In the genomic region with DNA sequence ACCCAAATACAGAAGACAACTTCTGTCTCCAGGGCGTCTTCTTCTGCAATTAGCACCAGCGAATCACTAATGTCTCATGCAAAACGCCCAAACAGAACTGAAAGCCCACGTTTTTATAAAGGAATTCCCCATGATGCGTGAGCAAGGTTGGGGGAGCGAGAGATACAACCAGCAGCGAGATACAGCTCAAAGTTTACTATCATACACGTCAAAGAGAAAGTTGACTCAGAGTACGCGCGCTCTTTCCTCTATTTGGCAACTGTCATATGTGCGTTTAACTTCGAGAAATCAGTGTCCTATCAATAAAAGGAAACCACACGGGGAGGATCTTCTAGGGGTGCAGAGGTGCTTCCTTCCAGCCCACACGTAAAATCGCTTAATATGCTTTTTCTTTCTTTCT, we compare ENCODE assay signal across 8 mouse cellular contexts. TPM values are rescaled to one million over a fixed set of nuclear protein-coding genes. Genes with fewer than 3 reads are reported as not detected.
A peak's percentile ranks its signal among the peaks of the same experiment; 100 is the strongest.
DNase-seq lines count a peak whose midpoint lies in the region; ATAC-seq and TF ChIP-seq lines count a peak whose summit lies in the region.

No protein-coding gene starts in this region.

- peaks cover 11% of the 10 kb centered on the region for H3K4me1 ChIP-seq in heart, embryonic 16.5 days (ENCODE audit: control insufficient read depth, insufficient read depth, low read length)
- H3K4me1 ChIP-seq in liver, postnatal 0 days (ENCODE audit: insufficient read depth): peaks cover 7% of the 10 kb centered on the region; the same call in 1 of the 2 replicates

- DNase-seq in layer of hippocampus, adult 2 months (ENCODE audit: low spot score in 2 of 2): no peak
- no peak for DNase-seq in layer of hippocampus, adult 9-11 months
- DNase-seq in brain, embryonic 14.5 days (ENCODE audit: low read depth): peak; percentile 42
- DNase-seq in liver, postnatal 0 days: peak; percentile 50
- no peak for DNase-seq in spleen, postnatal 4 days (ENCODE audit: low spot score in 2 of 2)
- no peak for DNase-seq in c-Kit-positive CD71-positive TER-119-positive erythroid progenitor cells, embryonic 14.5 days (ENCODE audit: low spot score)
- DNase-seq in left cerebral cortex, postnatal 14 days (ENCODE audit: low spot score in 2 of 2): no peak

- intact Hi-C loops in left cerebral cortex, postnatal 14 days (cut with DNase I): loop anchor here (10.0 kb wide), 3 partner anchors 142 to 1788 kb away; no protein-coding TSS in a partner anchor

- TF ChIP-seq CTCF in layer of hippocampus, adult 2 months (conservative IDR thresholded peaks at IDR 0.05): no peak
- TF ChIP-seq CTCF in brain, embryonic 14.5 days (IDR thresholded peaks at IDR 0.05; ENCODE audit: borderline replicate concordance, extremely low read depth, insufficient read depth, insufficient read length): no peak
- TF ChIP-seq CTCF in liver, postnatal 0 days (IDR thresholded peaks at IDR 0.05; ENCODE audit: low read depth): no peak

- no peaks in the 10 kb centered on the region for H3K27me3 ChIP-seq in heart, embryonic 16.5 days (ENCODE audit: control insufficient read depth, insufficient read depth, low read length)
- peaks cover 3% of the 10 kb centered on the region; the same call in 1 of the 2 replicates for H3K27me3 ChIP-seq in liver, postnatal 0 days (ENCODE audit: insufficient read depth, low read length)

- peak overlapping the region; percentile 92 for H3K4me3 ChIP-seq in layer of hippocampus, adult 2 months
- peak overlapping the region; percentile 77 for H3K4me3 ChIP-seq in heart, embryonic 16.5 days (ENCODE audit: low read length)
- H3K4me3 ChIP-seq in liver, postnatal 0 days (ENCODE audit: low read depth, low read length): peak overlapping the region; percentile 75

- no peak for TF ChIP-seq POLR2A in brain, embryonic 14.5 days (IDR thresholded peaks at IDR 0.05; ENCODE audit: borderline replicate concordance, extremely low read depth, insufficient read depth, insufficient read length, poor library complexity, severe bottlenecking)

- H3K36me3 ChIP-seq in heart, embryonic 16.5 days (ENCODE audit: control insufficient read depth, insufficient read depth): no peaks in the 10 kb centered on the region
- H3K36me3 ChIP-seq in liver, postnatal 0 days (replicated peaks; ENCODE audit: insufficient read depth, low read length): no peaks in the 10 kb centered on the region

- H3K27ac ChIP-seq in layer of hippocampus, adult 2 months: peak overlapping the region; percentile 91; the same call in 1 of the 2 replicates
- H3K27ac ChIP-seq in heart, embryonic 16.5 days (ENCODE audit: low read length): no peak overlapping the region
- peak overlapping the region; percentile 87; the same call in 1 of the 2 replicates for H3K27ac ChIP-seq in liver, postnatal 0 days (ENCODE audit: low read depth)

- H3K9me3 ChIP-seq in heart, embryonic 16.5 days (replicated peaks; ENCODE audit: control insufficient read depth, low read length): no peaks in the 10 kb centered on the region
- no peaks in the 10 kb centered on the region for H3K9me3 ChIP-seq in liver, postnatal 0 days (ENCODE audit: low read length)

- no peak for ATAC-seq in heart, embryonic 16.5 days (replicated peaks; ENCODE audit: extremely low read depth, insufficient read depth, low FRiP score)
- peak; percentile 27 for ATAC-seq in liver, postnatal 0 days

- WGBS in heart, embryonic 16.5 days: 2% methylated on average over 16 of the region's 16 CpGs
- 3% methylated on average over 16 of the region's 16 CpGs for WGBS in liver, postnatal 0 days (ENCODE audit: insufficient replicate concordance)

- peak overlapping the region; percentile 78 for H3K9ac ChIP-seq in heart, embryonic 16.5 days (ENCODE audit: low read length)
- peak overlapping the region; percentile 77 for H3K9ac ChIP-seq in liver, postnatal 0 days (replicated peaks)

- H3K4me2 ChIP-seq in heart, embryonic 16.5 days (ENCODE audit: low read depth, low read length): peak overlapping the region; percentile 94
- H3K4me2 ChIP-seq in liver, postnatal 0 days (ENCODE audit: low read depth, low read length): peak overlapping the region; percentile 96

- TF ChIP-seq EP300 in liver, postnatal 0 days (IDR thresholded peaks at IDR 0.05; ENCODE audit: low read depth): no peak

RNA-seq across cellular contexts. Expression of gene Tmtc2, which starts 1.4 kb away (rescaled TPM):
- 10 to 100 TPM; 10.2 to 12.0 TPM for total RNA-seq in layer of hippocampus, adult 2 months (2021)
- 9.5 and 14.5 TPM in 2 replicates for polyA plus RNA-seq in brain, embryonic 14.5 days (2012; rRNA removed)
- 2.1 and 2.9 TPM in 2 replicates for polyA plus RNA-seq in heart, embryonic 16.5 days (2015; fragmentation: Nextera tagmentation; extraction: Ambion mirVana)
- polyA plus RNA-seq in liver, postnatal 0 days (2015; fragmentation: Nextera tagmentation; extraction: Ambion mirVana): 1.3 and 1.6 TPM in 2 replicates
- total RNA-seq in left cerebral cortex, postnatal 14 days (2021): 10 to 100 TPM in 1 of 2 experiments, 1 to 10 TPM in 1; 9.4 to 10.8 TPM

Comparison
In these comparisons a context has a peak if more than half of its experiments do, and no peak if none do; other contexts are left out.
1. DNase-seq: peak in brain, embryonic 14.5 days (single experiment) and liver, postnatal 0 days (single experiment); none in layer of hippocampus, adult 2 months (0 of 2), layer of hippocampus, adult 9-11 months (single experiment), spleen, postnatal 4 days (0 of 2), c-Kit-positive CD71-positive TER-119-positive erythroid progenitor cells, embryonic 14.5 days (single experiment) and left cerebral cortex, postnatal 14 days (0 of 2).
2. Peak in every context shown above with its lines, with median percentiles within 50 percentile points of each other: H3K4me3 ChIP-seq.